Mouse (Mus musculus) Patski (cell line): Measurements from ENCODE around the gene Misp. TPM values are rescaled to one million over a fixed set of nuclear protein-coding genes. Genes with fewer than 3 reads are reported as not detected.

ENCODE experiments used
- ATAC-seq: fragments of 100-300 bp; one replicate; pipeline ENCODE4 v1.8.0; 2021
- CTCF ChIA-PET: fragments of 350-600 bp; sonication (Branson Sonifier 250); formaldehyde crosslinking; loops from one replicate; lab custom pipeline; 2022; ENCODE audit warnings: inconsistent platforms; lab: Charles Lee
- POLR2A ChIA-PET: fragments of 350-600 bp; sonication (Branson Sonifier 250); formaldehyde crosslinking; loops from one replicate; lab custom pipeline; 2022; ENCODE audit warnings: antibody characterized with exemption, inconsistent platforms; lab: Charles Lee
- DNase-seq: peaks from one replicate; pipeline ENCODE4 v3.0.0-alpha.2; 2011; ENCODE audit warnings: low read depth, low spot score
- H3K27me3 ChIP-seq: fragments of 371-371 bp; one replicate; pipeline ENCODE4 v1.5.1; 2021
- CTCF ChIP-seq: fragments of 100-300 bp; IDR thresholded peaks from one replicate; pipeline ENCODE4 v1.5.1; 2021
- in situ Hi-C: fragments of 300-500 bp; cut with MboI; formaldehyde crosslinking; loops from 3 replicates; pipeline ENCODE4 v1.11.1; 2018; ENCODE audit warnings: low pct_unique_long_range_greater_than_20kb, mixed read lengths
- polyA plus RNA-seq: library from polyadenylated mRNA; unstranded; gene quantifications from one replicate; pipeline ENCODE4 v1.2.3, GENCODE M21; 2021

Misp gene
- polyA plus RNA-seq, 1 experiment from 2014 or later, result 0.17 TPM

DNA sequence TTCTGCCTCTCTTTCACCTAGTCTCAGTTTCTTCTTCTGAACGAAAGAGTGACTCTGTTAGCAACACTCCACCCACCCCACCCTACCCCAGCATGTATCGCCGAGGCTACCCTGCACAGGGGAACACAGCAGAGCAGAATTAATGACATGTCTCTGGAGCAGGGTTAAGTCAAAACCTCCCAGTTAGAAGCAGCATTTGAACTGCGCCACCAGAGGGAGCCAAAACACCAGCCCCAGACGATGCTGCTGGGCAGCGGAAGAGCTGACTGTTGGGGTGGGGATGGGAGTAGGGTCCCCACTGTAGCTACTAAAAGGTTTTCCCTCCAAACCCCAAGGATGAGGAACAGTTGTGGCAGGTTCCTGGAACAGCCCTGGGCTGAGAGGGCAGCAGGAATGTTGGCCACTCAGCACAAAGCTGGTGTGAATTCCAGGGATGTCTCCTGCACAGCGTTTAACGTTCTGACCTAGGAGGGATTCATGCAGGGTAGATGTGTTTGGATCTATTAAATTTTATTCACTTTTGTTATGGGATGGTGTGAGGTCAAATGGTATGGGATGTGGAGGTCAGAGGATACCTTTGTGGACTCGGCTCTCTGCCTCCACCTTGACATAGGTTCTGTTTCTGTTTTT is 14.1 kb downstream of the Misp start:
- DNase-seq, result no peak
- ChIA-PET POLR2A (interaction anchor here (0.6 kb wide), 1 partner anchor 14 kb away, joined by 3 read pairs; the partner anchor contains the start of gene Misp), CTCF (interaction anchor here (0.5 to 2.2 kb wide), 19 partner anchors 9 to 123 kb away, joined by 3 to 7 read pairs (median 3); partner anchors contain the start of genes Arid3a, Kiss1r and Ptbp1)
- in situ Hi-C loops, result loop anchor here (5.0 to 10.0 kb wide), 2 partner anchors 87 to 120 kb away; partner anchors contain the start of gene R3hdm4
- peak; percentile 67 for ATAC-seq
- H3K27me3 ChIP-seq, result no peaks in the 10 kb centered on the region
- TF ChIP-seq CTCF, result no peak

DNA sequence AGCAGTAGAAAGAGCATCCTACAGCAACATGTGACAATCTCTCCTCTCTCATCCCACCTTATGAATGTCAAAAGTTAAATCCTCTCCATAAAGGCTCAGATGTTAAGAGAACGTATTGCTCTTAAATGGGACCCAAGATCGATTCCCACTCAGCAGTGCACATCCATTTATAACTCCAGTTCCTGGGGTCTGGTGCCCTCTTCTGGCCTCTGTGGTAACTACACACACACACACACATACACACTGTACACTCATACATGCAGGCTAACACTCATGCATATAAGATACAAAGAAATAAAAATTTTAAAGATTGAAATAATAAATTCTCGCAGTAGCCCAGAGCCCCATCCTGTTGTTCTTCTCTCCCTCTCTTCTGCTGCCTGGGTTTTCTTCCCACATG is 16.1 kb downstream of the Misp start:
- CTCF ChIA-PET, result no interaction called here
- in situ Hi-C loops, result loop anchor here (10.0 kb wide), 1 partner anchor 118 kb away; no protein-coding TSS in a partner anchor
- no peak for ATAC-seq
- H3K27me3 ChIP-seq, result no peaks in the 10 kb centered on the region
- TF ChIP-seq CTCF, result peak; percentile 48
- POLR2A ChIA-PET, result no interaction called here
- DNase-seq, result no peak

DNA sequence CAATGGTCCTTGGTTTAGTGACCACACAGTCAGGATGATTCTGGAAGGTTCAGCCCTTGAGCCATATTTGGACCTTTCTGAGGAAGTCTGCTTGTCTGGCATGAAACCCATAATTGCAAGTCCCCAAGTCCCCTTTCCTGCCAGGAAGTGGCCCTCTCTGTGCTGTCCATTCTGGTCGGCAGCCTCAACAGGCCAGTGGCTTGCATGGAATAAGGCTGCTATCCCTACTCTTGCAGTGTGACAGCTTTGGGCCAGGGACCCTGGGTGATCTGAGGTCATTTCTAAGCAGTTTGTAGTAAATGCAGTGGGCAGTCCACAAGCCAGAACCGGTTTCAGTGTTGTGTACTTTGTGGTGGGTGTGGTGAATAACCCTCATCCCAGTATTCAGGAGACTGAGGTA is 17.4 kb downstream of the Misp start:
- ChIA-PET POLR2A (no interaction called here), CTCF (no interaction called here)
- DNase-seq (no peak), ATAC-seq (no peak)
- in situ Hi-C loops, result loop anchor here (10.0 kb wide), 1 partner anchor 117 kb away; no protein-coding TSS in a partner anchor
- no peaks in the 10 kb centered on the region for H3K27me3 ChIP-seq
- TF ChIP-seq CTCF, result no peak

DNA sequence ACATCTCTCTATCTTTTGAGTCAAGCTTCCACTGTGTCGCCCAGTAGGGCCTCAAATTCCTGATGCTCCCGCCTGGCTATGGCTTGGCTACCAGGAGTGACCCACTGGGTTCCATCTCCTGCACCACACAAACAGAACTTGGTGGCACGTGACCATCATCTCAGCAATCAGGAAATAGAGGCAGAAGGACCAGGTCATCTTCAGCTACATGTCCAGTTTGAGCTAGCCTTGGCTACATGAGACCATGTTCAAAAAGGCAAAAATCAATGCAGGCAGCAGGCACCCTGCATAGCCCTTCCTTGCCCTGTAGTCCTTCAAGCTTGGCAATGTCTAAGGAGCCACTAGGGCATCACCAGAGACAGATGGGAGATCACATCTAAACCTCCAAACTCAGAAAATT is 19.3 kb downstream of the Misp start:
- no peak for TF ChIP-seq CTCF
- ChIA-PET CTCF (interaction anchor here (1.0 to 2.3 kb wide), 4 partner anchors 14 to 86 kb away, joined by 3 to 6 read pairs (median 4); partner anchors contain the start of gene Ptbp1), POLR2A (interaction anchor here (1.0 to 1.8 kb wide), 2 partner anchors 14 to 16 kb away, joined by 3 to 10 read pairs; partner anchors contain the start of gene Ptbp1)
- in situ Hi-C loops, result no loop called here
- no peaks in the 10 kb centered on the region for H3K27me3 ChIP-seq
- ATAC-seq, result no peak
- DNase-seq, result no peak

DNA sequence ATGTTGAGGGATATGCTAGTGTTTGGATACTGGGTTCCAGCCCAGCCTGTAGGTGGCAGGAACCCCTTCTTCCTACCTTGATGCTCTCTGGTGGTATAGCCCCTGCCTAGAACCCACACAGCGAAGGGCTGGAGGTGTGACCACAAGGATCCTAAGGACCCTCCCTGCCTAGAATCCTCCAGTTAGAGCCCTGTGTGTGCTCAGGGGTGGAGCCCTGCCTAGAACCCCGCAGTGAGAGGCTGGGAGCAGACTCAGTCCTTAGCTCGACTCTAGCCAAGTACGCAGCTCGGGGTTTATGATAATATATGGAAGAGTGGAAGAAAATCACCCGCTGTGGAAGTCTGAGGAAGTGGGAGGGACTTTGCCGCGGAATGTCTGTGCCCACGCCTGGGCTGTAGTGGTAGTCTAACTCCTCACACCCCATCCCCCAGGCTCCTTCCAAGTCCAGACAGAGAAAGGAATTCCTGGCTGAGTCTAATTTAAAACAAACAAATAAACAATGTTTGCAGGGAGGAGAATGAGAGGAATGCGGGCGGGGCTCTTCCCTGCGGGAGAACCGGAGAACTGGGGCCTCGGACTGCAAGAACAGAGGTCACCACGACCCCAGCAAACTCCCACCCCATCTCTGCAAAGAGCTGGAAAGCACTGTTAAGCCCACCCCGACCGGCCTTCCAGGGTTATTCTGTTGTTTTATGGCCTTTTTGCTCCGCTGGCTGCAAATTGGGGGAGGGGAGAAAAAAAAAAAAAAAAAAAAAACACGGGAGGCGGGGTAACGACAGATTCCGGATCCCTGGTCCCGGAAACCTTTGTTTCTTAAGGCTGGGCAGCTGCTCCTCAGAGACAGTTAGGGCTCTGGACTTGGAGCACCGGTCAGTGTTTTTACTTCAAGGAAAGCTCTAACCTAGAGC is 20.1 kb downstream of the Misp start:
- DNase-seq (no peak), ATAC-seq (peak; percentile 70)
- ChIA-PET POLR2A (interaction anchor here (0.8 to 1.8 kb wide), 4 partner anchors 13 to 23 kb away, joined by 3 to 10 read pairs (median 4); partner anchors contain the start of gene Ptbp1), CTCF (interaction anchor here (0.9 to 2.3 kb wide), 6 partner anchors 13 to 85 kb away, joined by 3 to 6 read pairs (median 4); partner anchors contain the start of gene Ptbp1)
- no peak for TF ChIP-seq CTCF
- no peaks in the 10 kb centered on the region for H3K27me3 ChIP-seq
- in situ Hi-C loops, result no loop called here

DNA sequence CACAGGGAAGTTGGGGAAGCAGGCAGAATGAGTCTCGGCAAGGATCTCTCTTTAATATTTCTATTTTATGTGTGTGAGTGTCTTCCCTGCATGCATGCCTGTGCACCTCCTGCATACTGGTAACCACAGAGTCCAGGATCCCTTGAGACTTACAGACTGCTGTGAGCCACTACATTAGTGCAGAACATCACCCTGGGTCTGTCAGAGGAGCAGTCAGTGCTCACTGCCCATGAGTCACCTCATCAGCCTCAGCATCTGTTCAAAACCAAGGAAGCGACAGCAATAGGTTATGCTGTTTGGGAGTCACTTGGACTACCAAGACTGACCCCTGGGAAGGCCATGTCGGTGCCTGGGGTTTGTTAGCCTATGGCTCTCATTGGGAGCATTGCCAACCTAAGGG is 21.5 kb downstream of the Misp start:
- no peak for TF ChIP-seq CTCF
- POLR2A ChIA-PET, result no interaction called here
- no peak for DNase-seq
- H3K27me3 ChIP-seq, result no peaks in the 10 kb centered on the region
- in situ Hi-C loops, result no loop called here
- CTCF ChIA-PET, result no interaction called here
- ATAC-seq, result no peak

DNA sequence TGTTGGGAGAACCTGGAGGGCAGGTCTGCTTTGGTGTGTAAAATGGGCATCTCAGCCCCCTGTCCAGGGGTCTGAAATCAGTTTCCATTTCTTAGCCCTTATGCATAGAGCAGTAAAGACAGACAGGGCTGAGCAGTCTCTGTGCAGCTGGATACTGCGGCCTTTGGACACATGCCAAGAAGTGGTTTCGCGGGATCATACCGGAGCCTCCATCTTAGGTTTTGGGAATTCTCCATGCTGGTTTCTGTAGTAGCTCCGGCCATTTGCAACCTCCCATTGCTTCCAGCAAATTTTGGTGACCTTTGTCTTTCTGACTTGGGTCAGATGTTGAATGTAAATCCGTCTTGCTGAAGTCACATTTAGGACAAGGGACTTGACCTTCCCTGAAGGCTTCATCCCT is 22.7 kb downstream of the Misp start:
- ChIA-PET POLR2A (no interaction called here), CTCF (no interaction called here)
- H3K27me3 ChIP-seq, result no peaks in the 10 kb centered on the region
- TF ChIP-seq CTCF, result no peak
- in situ Hi-C loops, result no loop called here
- DNase-seq (no peak), ATAC-seq (no peak)

DNA sequence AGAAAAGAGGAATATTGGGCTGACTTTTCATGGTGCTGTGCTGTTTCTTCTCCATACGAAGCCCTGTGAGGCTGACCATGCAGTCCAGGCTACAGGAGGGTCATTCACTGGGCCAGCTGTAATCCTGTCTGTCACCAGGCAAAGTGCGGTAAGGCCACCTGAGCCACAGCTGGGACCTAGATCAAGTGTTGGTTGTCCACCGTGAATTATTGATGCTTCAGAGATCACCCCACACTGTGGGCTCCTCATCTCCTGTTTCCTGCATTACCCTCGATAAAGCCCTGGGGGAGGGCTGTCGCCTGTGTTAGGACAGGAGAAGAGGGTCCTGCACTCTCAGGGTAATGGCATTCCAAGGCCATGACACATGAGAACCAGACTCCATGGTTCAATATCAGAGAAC is 25.8 kb downstream of the Misp start:
- ChIA-PET POLR2A (no interaction called here), CTCF (interaction anchor here (1.0 kb wide), 1 partner anchor 44 kb away, joined by 3 read pairs; no protein-coding TSS in a partner anchor)
- TF ChIP-seq CTCF, result no peak
- in situ Hi-C loops, result no loop called here
- ATAC-seq (no peak), DNase-seq (no peak)
- H3K27me3 ChIP-seq, result no peaks in the 10 kb centered on the region

DNA sequence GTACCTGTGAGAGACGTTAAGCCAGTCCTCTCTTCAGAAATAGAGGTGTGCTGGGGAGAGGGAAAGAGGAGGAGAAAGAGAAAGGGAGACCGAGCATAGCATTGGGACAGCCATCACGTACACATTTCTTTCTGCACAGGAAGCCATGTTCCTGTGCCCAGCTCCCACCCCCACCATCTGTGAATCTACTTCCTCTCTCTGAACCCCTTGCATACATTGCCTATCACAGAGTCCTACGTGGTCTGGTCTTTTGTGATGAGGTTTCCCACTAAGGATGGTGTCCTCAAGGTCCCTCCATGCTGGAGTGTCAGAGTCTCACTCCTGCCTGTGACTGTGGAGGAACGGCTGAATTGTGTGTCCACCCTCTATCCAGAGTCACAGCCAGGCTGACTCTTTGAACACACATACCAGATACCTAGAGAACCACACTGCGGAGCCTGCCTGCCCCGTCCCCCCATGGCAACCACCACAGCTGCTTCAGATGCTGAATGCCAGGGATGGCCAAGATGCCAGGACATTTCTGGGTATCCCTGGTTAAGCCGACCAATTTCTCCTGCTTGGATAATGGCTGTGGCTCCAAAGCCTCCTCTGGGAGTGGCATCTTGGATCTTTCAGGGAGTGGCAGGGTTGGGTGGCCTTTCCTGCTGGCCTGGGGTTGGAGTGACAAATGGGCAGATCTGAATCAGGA is 29.3 kb downstream of the Misp start:
- TF ChIP-seq CTCF, result no peak
- ChIA-PET POLR2A (no interaction called here), CTCF (interaction anchor here (1.0 kb wide), 1 partner anchor 15 kb away, joined by 3 read pairs; no protein-coding TSS in a partner anchor)
- in situ Hi-C loops, result no loop called here
- DNase-seq, result no peak
- H3K27me3 ChIP-seq, result no peaks in the 10 kb centered on the region
- no peak for ATAC-seq

DNA sequence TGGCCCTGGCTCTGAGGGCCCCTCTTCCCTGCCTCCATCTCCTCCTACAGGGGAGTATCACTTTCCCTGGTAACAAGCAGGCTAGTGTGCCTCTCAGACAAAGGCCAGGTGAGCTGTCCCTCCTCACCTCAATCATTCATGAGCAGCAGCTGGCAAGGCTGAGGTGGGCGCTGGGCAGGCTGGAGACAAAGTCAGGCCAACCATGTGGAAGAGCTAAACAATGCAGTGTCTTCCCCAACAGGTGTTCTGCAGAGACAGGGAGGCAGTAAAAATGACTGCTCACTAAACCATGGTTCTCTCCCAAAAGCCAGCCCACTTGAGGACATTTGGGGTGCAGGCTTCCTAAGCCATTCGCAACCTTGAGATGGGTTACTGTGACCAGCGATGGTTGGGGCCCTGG is 30.9 kb downstream of the Misp start:
- in situ Hi-C loops, result no loop called here
- TF ChIP-seq CTCF, result no peak
- no peak for DNase-seq
- no peaks in the 10 kb centered on the region for H3K27me3 ChIP-seq
- no peak for ATAC-seq
- ChIA-PET POLR2A (no interaction called here), CTCF (interaction anchor here (0.8 kb wide), 1 partner anchor 17 kb away, joined by 3 read pairs; no protein-coding TSS in a partner anchor)
